Mouse (Mus musculus) bone marrow macrophage, adult 2 months (primary cell): ENCODE data around the gene Aaed1.

ENCODE experiments used
- CTCF ChIP-seq: IDR thresholded peaks from 2 replicates; pipeline ENCODE4 v1.5.1; 2012; ENCODE audit warnings: low read depth, mild to moderate bottlenecking, low read length, moderate library complexity
- POLR2A ChIP-seq: IDR thresholded peaks from 2 replicates; pipeline ENCODE4 v1.6.1; 2012; ENCODE audit warnings: mild to moderate bottlenecking, low read depth, low read length, borderline replicate concordance

GRCm38 (mm10) chr13:64361020-64361419 is 48.5 kb upstream of the Aaed1 start:
- no peak for TF ChIP-seq CTCF
- TF ChIP-seq POLR2A, result no peak
